Mouse (Mus musculus) neural tube, embryonic 15.5 days (tissue): ENCODE results near the gene Naxd. TPM values are rescaled to one million over a fixed set of nuclear protein-coding genes. Genes with fewer than 3 reads are reported as not detected.

Experiments used
- ATAC-seq: fragments of 200-750 bp; cut with Nextera tagmentation; 2 replicates; pipeline ENCODE4 v1.8.0; 2017; ENCODE audit warnings: mild to moderate bottlenecking, moderate TSS enrichment, moderate library complexity; ENCODE audit not compliant: low FRiP score
- H3K27ac ChIP-seq: fragments of 300-500 bp; sonication (generic); replicated peaks from 2 replicates; pipeline ENCODE4 v1.5.1; 2015; ENCODE audit warnings: mild to moderate bottlenecking, inconsistent platforms
- H3K27me3 ChIP-seq: fragments of 300-500 bp; sonication (generic); replicated peaks from 2 replicates; pipeline ENCODE4 v1.6.1; 2015; ENCODE audit warnings: inconsistent platforms
- H3K36me3 ChIP-seq: fragments of 300-500 bp; sonication (generic); 2 replicates; pipeline ENCODE4 v1.6.1; 2015; ENCODE audit warnings: inconsistent platforms
- H3K4me1 ChIP-seq: fragments of 300-500 bp; sonication (generic); 2 replicates; pipeline ENCODE4 v1.6.1; 2015; ENCODE audit warnings: inconsistent platforms
- H3K4me2 ChIP-seq: fragments of 300-500 bp; sonication (generic); 2 replicates; pipeline ENCODE4 v1.6.1; 2015; ENCODE audit warnings: inconsistent platforms, mild to moderate bottlenecking, moderate library complexity
- H3K4me3 ChIP-seq: fragments of 300-500 bp; sonication (generic); replicated peaks from 2 replicates; pipeline ENCODE4 v1.5.1; 2015; ENCODE audit warnings: mild to moderate bottlenecking, inconsistent platforms
- H3K9ac ChIP-seq: fragments of 300-500 bp; sonication (generic); replicated peaks from 2 replicates; pipeline ENCODE4 v1.6.1; 2015; ENCODE audit warnings: mild to moderate bottlenecking, inconsistent platforms
- H3K9me3 ChIP-seq: fragments of 300-500 bp; sonication (generic); replicated peaks from 2 replicates; pipeline ENCODE4 v1.6.1; 2016; ENCODE audit warnings: inconsistent platforms
- WGBS: fragments of 180-500 bp; shearing (Covaris S2); methylation state at CpG from one replicate; pipeline ENCODE4 v1.1.7; 2015; ENCODE audit warnings: mixed read lengths; 5-methylcytosine and 5-hydroxymethylcytosine counted together
- polyA plus RNA-seq: library from polyadenylated mRNA; unstranded; fragments of >200 nt; fragmentation: Nextera tagmentation; extraction: Ambion mirVana; gene quantifications from 2 replicates; pipeline ENCODE4 v1.2.1, GENCODE M21; 2015

Gene Naxd
- polyA plus RNA-seq, 1 experiment from 2014 or later = 149 TPM

DNA sequence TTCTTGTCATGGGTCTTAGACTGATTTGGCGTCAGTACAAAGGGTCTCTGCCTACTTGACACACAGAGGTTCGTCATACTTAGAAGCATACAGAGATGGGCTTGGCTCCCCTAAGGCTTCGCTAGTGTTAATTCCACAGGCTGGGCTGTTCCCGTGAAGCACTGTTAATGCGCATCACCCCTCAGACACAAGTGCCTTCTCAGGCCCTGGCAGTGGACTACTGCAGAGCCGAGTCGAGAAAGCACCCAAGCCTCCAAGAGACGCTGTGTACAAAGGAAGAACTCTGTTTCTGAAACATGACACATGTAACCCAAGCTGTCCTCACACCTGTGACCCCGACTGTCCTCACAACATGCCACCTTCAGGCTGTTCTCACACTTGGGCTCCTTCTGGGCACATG is 62.9 kb downstream of the Naxd start:
- H3K9ac ChIP-seq = no peak overlapping the region
- ATAC-seq = no peak
- no peaks in the 10 kb centered on the region for H3K27me3 ChIP-seq
- no peak overlapping the region for H3K27ac ChIP-seq
- no peak overlapping the region for H3K4me2 ChIP-seq
- H3K36me3 ChIP-seq = peaks cover 34% of the 10 kb centered on the region
- peaks cover 20% of the 10 kb centered on the region for H3K4me1 ChIP-seq
- no peaks in the 10 kb centered on the region for H3K9me3 ChIP-seq
- H3K4me3 ChIP-seq = no peak overlapping the region
- WGBS = 90% methylated on average over 9 of the region's 9 CpGs

- H3K9ac ChIP-seq = no peak overlapping the region
- H3K36me3 ChIP-seq = peaks cover 46% of the 10 kb centered on the region
- no peak overlapping the region for H3K4me3 ChIP-seq
- WGBS = 88% methylated on average over 5 of the region's 5 CpGs
- H3K27ac ChIP-seq = no peak overlapping the region
- ATAC-seq = no peak
- no peak overlapping the region for H3K4me2 ChIP-seq
- H3K9me3 ChIP-seq = no peaks in the 10 kb centered on the region
- no peaks in the 10 kb centered on the region for H3K27me3 ChIP-seq
- H3K4me1 ChIP-seq = peaks cover 13% of the 10 kb centered on the region
These were observed 66.9 kb downstream of the Naxd start for GRCm38 (mm10) chr8:11564236-11564635.

Other genes starting within 250 kb of the Naxd start
- 35.4 and 43.7 TPM in 2 replicates for gene Col4a2, start 184.7 kb upstream of the Naxd start, polyA plus RNA-seq
- 79.3 and 96.2 TPM in 2 replicates for gene Col4a1, start 184.7 kb upstream of the Naxd start, polyA plus RNA-seq
- gene Rab20, start 18.8 kb upstream of the Naxd start, polyA plus RNA-seq = 1.00 and 3.0 TPM in 2 replicates
- 26.8 and 27.7 TPM in 2 replicates for gene Cars2, start 53.3 kb downstream of the Naxd start, polyA plus RNA-seq
- 43.0 and 44.7 TPM in 2 replicates for gene Ing1, start 58.1 kb downstream of the Naxd start, polyA plus RNA-seq
- 74.6 and 76.6 TPM in 2 replicates for gene Ankrd10, start 138.3 kb downstream of the Naxd start, polyA plus RNA-seq
- gene 1700016D06Rik, start 203.6 kb downstream of the Naxd start, polyA plus RNA-seq = not detected in 2 replicates
- gene Arhgef7, start 230.2 kb downstream of the Naxd start, polyA plus RNA-seq = 54.4 and 62.3 TPM in 2 replicates